Mouse (Mus musculus) lung, adult 2 months (tissue): ENCODE data around the gene C1ra.

ENCODE experiments used
- CTCF ChIP-seq: fragments of 200-500 bp; IDR thresholded peaks from 2 replicates; pipeline ENCODE4 v1.5.1; 2011; ENCODE audit warnings: mild to moderate bottlenecking, low read length, control low read depth; ENCODE audit not compliant: insufficient read depth
- POLR2A ChIP-seq: fragments of 200-500 bp; IDR thresholded peaks from 2 replicates; pipeline ENCODE4 v1.6.1; 2011; ENCODE audit warnings: low read depth, mild to moderate bottlenecking, control low read depth, low read length, borderline replicate concordance; ENCODE audit errors: extremely low read depth

GRCm38 (mm10) chr6:124531077-124531476 is 18.9 kb downstream of the C1ra start:
- no peak for TF ChIP-seq POLR2A
- TF ChIP-seq CTCF = no peak
